Mouse (Mus musculus) CH12F3 (cell line): ENCODE results near the gene Gm21680.
"Not testable (repeated sequence)": the region's sequence is repeated elsewhere in the genome, so short reads cannot be mapped to it uniquely, and the experiment has no call there.

Experiments
- in situ Hi-C: fragments of 300-500 bp; cut with MboI; formaldehyde crosslinking; loops from 2 replicates; pipeline ENCODE4 v1.14.3; 2020; ENCODE audit warnings: low sequenced_read_pairs

Gm21680 gene

GRCm38 (mm10) chr5:25972563-25972962 lies at the start of gene Gm21680:
Gm21680 (minus strand) TSS chr5:25972663.
- in situ Hi-C loops = not testable (repeated sequence)

- in situ Hi-C loops = not testable (repeated sequence)
These were observed 35.2 kb upstream of the Gm21680 start for GRCm38 (mm10) chr5:26007697-26008096.

- in situ Hi-C loops = not testable (repeated sequence)
These were observed 34.7 kb upstream of the Gm21680 start for GRCm38 (mm10) chr5:26006937-26007695.

GRCm38 (mm10) chr5:26004698-26005097 lies 32.2 kb upstream of the Gm21680 start, which contains the start of gene Gm1979:
Gm1979 (minus strand) TSS chr5:26004798.
- in situ Hi-C loops = not testable (repeated sequence)

GRCm38 (mm10) chr5:25988550-25988949 lies 16.1 kb upstream of the Gm21680 start, which contains the start of gene Gm21698:
Gm21698 (minus strand) TSS chr5:25988650.
- in situ Hi-C loops = not testable (repeated sequence)

GRCm38 (mm10) chr5:25957050-25957449 lies 15.4 kb downstream of the Gm21680 start:
- in situ Hi-C loops = not testable (repeated sequence)

GRCm38 (mm10) chr5:25956611-25957010 lies 15.9 kb downstream of the Gm21680 start:
- in situ Hi-C loops = not testable (repeated sequence)

GRCm38 (mm10) chr5:25954317-25954716 lies 18.1 kb downstream of the Gm21680 start, which contains the start of gene Gm21671:
Gm21671 (minus strand) TSS chr5:25954417.
- in situ Hi-C loops = not testable (repeated sequence)

GRCm38 (mm10) chr5:25945391-25945790 lies 27.1 kb downstream of the Gm21680 start:
- in situ Hi-C loops = not testable (repeated sequence)

- in situ Hi-C loops = not testable (repeated sequence)
These were observed 30.2 kb downstream of the Gm21680 start, which contains the start of gene Gm21663 for GRCm38 (mm10) chr5:25942281-25942680. Gm21663 (minus strand) TSS chr5:25942381.
